Mouse (Mus musculus) urinary bladder, postnatal 14 days (tissue): ENCODE data around the gene Pusl1.

Experiments
- DNase-seq: peaks from one replicate; pipeline ENCODE4 v3.0.0; 2021; ENCODE audit warnings: low spot score

Pusl1 gene

DNA sequence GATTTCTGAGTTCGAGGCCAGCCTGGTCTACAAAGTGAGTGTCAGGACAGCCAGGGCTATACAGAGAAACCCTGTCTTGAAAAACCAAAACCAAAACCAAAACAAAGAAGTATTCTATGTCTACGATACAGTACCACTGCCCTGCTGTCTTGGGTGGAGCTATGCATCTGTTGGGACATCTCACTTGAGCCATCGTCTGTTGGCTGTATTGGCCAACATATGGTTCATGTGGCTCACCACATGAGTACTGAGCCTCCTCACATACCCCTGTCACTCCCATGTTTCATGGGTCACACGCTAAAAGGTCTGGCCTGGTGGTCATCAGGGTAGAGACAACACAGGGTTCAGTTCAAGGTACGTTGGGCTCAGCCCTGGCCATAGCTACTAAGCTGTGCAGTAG is 5.3 kb downstream of the Pusl1 start:
- DNase-seq, result no peak

DNA sequence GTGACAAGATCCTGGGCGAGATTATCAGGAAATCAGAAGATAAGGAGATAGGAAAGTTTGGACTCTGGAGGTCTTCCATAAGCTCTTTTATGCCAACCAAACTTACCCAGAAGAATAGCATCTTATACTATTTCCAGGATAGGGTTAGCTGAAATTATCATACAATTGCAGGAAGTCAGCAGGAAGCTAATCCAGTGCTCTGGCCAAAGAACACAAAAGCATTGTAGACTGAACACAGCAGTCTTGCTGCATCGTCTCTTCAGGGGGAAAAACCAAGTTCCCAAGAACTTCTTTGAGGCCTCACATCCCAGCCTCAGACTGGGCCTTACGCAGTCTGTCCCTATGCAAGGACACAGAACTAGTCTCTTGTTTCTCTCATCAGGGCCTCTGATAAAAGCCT is 8.0 kb downstream of the Pusl1 start:
- DNase-seq, result no peak

DNA sequence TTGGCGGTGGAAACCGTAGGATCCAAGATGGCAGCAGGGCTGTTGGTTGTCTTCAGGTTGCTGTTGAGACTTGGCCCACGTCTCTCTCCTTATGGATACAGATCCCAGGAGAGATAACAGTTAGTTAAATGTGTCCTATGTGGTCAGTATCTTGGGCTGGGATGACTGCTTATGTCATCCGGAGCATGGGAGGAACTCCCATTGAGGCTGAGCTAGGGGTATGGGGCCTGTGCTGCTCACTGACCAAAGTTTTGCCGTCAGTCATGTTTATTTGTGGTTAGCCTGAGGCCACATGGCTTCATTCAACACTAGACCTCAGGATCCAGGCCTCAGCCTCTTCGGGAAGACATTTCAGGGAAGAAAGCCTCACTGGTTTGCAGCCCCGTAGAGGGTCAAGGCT is 20.2 kb downstream of the Pusl1 start:
- DNase-seq, result no peak

DNA sequence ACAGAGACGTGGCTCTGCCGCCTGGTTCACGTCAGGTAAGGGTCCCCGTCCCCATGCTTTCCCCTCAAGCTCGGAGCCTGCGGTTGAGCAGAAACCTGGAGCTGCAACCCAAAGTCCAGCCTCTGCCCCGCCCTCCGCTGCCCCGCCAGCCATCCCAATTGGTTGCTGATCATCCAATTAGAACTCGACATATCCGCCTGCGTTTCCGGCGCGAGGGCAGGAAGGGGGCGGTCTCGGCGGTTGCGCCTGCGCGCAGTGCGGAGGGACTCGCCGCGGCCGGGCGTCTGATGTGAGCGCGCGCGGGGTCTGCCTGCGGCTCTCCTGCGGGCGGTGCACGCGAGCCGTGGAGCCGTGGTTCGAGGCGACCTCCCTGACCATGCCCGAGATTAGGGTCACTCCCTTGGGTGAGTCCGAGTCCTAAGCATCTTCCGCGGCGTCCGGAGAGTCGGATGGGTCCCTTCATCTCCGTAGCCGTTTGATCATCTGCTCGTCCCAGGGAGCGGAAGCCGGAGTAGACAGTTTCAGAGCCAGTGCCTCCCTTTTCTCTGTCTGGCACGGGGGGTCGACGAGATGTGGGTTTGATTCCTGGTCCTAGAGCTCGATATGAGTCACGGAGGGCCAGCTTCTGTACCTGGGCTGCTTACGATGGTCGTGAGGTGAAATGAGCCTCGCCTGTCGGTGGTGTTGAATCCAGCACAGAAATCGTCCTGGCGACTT is 22.1 kb downstream of the Pusl1 start, which contains the start of the genes Cptp and Ints11:
Cptp (minus strand) TSS at position 124 of the 717 bp plus-strand sequence.
Ints11 (plus strand) TSS at position 230 of the 717 bp plus-strand sequence.
- DNase-seq, result peak; percentile 96

DNA sequence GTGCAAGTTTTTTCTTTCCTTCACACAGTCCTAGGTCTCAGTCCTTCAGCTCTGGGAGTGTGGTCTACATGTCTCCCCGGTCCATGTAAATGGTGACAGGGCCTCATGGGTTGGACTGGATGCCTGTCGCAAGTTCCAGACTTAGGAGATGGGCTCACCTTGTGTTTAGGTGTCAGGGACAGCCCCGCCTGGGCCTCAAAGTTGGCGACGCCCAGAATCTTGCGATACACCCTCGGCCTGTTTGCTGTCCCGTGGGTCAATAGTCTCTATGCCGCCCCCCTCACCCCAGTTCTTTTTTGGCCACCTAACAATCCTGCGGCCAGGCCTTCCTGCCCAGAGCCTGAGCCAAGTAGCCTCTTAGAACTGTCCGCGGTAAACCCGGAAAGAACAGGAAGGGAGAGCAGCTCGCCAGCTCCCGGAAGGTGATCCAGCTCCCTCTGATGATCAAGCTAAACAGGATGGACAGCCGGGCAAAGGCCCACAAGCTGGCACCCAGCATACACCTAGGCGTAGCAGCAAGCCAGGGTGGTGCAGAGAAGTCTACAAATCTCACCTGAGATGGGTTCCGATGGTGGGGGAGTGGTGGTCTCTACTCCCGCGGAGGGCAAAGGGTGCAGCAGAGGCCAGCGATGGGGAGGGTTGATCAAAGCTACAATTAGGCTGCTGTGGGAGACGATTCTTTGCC is 22.8 kb downstream of the Pusl1 start:
- DNase-seq, result peak; percentile 62

DNA sequence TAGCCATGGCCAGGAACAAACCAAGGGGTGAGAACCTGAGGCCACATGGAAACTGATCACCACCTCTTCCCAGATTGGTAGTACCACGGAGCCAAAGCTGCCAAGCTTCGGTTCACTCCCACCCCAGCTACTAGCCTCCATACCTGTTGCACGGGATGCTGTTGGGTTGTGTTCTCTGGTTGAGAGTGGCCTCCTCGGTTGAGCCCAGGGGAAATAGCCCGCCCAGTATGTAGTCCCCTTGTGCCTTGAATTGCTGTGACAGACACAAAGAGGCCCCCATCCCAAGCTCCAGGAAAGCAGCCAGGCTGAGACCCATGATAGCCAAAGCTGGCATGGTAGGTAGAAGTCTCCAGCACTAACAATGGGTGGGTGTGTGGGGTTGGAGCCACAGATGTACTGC is 28.6 kb downstream of the Pusl1 start, which contains the start of gene Tas1r3:
Tas1r3 (minus strand) TSS at position 362 of the 400 bp plus-strand sequence.
- DNase-seq, result no peak

DNA sequence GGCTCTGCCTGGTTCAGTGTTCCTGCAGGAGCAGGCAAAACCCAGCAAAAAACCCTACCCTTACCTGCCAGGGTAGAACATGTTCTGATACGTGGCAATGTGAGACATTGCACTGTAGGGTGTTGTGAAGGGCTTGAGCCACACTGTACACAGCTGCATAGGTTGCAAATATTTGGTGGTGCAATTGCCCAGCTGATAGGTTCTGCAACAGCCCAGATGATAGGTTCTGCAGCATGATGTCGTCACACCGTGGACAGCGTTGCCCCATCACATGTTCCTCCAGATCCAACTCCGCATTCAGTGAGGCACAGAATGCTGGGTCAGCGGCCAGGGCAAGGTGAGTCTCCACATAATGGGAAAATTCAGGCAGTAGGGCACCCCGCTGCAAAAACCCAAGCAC is 29.8 kb downstream of the Pusl1 start:
- no peak for DNase-seq

DNA sequence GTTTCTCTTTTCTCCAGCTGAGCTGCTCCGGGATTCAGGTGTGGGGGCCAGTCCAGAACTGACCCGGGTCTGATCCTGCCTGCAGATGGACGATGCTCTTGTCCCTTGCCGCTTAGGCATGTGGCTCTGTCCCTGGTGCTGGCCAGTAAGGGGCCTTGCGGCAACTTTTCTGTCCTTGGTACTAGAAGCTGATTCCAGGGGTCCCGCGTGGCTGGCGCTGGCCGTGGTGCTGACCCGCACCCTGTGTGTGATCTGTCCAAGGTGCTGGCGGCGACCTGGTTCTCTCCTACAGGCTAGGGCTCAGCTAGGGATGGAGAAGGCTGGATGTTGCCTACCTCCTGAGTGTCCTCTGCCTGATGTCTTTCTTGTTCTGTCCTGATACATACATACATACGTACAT is 32.3 kb downstream of the Pusl1 start:
- no peak for DNase-seq

DNA sequence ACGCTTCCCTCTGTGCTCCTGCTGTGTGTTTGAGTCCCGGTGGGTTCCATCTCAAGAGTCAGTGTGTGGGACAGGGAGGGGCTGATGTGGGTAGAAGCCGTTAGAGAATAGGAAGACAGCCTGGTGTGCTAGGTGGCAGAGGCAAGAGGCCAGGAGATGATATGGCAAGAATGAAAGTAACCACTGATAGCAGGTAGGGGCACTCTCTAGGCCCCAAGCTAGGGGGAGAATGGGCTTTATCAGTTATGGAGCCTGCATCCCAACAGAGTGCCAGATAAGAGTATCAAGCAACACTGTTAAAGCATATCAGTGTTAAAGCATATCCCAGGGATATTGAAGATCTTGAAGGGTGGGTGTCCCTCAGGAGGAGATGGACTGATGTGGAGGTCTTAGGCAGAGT is 34.7 kb downstream of the Pusl1 start:
- no peak for DNase-seq

DNA sequence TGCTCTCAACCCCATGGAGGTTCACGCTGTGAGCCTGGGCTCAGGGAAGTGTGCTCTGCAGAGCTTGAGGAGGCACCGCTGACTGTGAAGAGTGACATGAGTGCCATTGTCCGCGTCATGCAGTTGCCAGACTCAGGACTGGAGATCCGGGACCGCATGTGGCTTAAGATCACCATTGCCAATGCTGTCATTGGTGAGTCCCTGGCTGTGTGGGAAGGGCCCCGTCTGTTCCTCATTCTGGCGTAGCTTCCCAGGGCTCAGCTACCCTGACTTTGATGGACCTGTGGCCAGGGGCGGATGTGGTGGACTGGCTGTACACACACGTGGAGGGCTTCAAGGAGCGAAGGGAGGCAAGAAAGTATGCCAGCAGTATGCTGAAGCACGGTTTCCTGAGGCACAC is 35.5 kb downstream of the Pusl1 start:
- DNase-seq, result no peak

DNA sequence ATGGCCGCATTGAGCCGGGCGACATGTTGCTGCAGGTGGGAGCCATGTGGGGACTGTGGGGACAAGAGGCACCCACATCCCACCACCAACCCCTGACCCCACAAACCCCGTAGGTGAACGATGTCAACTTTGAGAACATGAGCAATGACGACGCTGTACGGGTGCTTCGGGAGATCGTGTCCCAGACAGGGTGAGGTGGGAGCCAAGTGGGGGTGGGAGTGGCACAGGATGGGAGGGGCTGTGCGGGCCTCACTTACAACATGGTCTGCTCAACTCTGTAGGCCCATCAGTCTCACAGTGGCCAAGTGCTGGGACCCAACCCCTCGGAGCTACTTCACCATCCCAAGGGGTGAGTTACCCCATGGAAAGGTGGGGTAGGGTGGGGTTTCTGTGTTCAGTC is 36.6 kb downstream of the Pusl1 start:
- no peak for DNase-seq

DNA sequence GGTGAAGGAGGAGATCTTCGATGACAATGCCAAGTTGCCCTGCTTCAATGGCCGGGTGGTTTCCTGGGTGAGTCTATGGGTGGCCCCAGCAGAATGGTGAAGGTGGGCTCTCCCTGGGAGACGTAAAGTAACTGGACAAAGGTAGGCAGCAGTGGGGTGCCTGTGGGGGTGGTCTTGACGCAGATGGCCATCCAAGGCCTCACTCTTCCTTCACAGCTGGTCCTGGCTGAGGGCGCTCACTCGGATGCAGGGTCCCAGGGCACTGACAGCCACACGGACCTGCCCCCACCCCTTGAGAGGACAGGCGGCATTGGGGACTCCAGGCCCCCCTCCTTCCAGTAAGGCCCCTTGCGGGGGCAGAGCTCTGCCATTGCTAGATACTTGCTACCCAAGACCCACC is 38.2 kb downstream of the Pusl1 start:
- no peak for DNase-seq

DNA sequence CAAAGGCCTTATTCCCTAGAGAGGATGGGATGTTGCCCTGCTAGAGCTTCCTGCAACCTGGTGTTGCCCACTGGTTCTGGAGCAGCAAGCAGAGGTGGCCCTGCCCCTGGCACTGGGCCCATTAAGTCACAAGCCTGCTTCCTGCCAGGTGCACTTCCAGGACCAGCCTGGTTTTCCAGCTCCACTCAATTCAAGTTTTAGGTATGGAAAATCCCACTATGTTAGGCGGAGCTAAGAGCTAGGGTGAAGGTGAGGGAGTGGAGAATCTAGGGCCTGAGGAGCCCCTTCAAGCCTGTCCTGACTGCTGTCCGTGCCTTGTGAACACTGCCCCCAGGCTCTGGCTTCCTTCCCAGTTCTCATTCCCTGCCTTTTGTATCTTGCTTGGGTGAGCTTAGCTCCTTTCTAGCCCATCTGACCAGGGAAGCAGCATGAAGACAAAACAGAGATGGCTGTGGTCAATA is 39.6 kb downstream of the Pusl1 start:
- DNase-seq, result no peak

DNA sequence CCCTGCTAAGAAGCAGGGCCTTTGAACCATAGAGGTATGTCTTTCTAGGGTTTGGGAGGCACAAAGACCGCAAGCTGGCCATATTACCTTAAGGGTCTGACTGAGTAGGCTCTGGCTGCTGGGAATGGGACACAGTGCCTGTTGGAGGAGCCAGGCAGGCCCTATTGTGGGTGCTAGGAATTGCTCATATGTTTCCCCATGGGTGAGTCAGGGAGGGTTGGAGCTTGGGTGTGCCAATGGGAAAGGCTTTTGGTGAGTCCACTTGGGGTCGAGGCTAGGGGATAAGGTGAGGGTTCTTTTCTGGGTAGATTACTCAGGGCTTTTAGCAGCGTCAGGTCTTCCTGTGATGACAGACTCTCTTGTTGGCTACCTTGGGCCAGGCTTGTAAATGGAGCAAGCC is 40.2 kb downstream of the Pusl1 start:
- DNase-seq, result no peak

DNA sequence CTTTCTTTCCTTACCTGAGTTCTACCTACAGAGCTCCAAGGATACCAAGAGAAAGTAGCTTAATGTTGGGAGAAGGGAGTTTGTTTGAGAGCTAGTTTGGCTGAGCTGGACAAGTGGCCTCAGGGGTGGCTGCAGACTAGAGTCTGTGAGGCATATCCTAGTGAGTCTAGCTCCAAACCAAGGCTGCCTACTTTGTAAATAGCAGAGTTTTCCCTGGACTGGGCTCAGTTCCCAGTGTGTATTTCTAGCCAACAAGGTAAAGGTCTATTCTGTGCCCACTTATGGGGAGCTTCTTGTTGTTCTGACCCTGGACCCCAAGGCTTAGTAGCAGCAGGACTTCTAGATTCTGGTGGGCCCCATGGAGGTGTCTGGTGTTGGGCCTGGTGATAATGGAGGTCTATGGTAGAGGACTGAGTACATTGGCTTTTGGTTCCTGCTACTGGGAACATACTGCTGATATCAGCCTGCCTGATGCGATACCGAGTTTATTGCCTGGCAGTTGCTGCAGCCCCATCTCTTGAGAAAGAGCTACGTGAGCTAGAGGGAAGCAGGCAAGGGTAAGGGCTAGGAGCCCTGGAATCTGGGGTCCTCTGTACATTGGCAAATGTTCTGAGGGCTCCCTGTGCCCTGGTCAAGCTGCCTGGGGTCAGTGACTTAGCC is 41.7 kb downstream of the Pusl1 start:
- no peak for DNase-seq

DNA sequence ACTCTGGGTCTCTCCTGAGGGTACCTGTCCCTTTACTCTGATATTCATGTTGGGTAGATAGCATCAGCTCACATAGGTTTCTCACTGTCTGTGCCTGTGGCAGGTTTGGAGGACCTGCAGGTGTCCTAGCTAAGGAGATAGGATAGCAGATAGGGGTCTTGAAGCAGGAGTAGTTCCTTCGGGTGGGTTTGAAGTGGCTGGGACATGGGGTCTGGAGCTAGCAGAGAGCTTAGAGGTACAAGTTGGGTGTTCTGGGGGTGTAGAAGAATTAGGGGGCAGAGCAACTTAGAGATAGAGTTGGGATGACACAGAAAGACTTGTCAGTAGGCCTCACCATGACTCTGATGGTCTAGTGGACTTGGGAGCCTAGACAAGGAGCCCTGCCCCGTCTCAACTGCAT is 42.2 kb downstream of the Pusl1 start:
- DNase-seq, result no peak

DNA sequence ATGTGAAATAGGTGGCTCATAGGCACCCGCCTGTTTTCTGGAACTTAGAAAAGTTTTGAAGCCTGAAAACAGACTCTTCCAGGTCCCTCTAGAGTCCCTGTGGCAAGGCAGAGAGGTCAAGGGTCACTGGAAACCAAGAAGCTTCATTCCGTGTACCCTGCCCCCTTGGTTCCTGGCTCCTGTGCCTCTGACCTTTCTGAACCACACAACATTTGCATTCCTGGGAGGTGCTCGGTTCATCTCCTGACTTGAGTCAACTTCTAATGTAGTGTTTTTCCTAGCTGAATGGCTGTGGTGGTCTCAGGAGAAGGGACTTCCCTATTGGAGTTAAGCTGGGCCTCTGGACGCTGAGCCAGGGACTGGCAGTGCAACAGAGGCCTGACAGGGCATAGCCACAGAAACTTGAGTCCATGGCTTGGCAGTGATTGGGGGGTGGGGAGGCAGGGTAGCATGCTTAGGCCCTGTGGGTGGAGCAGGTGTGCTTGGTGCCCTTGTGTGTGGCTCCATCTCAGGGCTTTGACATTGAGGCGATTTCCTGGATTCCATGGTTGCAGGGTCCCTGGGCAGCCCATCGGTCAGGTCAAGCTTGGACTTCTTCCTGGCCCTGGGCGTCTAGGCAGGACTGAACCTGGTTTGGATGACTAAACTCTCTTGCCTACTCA is 43.0 kb downstream of the Pusl1 start:
- DNase-seq, result no peak

DNA sequence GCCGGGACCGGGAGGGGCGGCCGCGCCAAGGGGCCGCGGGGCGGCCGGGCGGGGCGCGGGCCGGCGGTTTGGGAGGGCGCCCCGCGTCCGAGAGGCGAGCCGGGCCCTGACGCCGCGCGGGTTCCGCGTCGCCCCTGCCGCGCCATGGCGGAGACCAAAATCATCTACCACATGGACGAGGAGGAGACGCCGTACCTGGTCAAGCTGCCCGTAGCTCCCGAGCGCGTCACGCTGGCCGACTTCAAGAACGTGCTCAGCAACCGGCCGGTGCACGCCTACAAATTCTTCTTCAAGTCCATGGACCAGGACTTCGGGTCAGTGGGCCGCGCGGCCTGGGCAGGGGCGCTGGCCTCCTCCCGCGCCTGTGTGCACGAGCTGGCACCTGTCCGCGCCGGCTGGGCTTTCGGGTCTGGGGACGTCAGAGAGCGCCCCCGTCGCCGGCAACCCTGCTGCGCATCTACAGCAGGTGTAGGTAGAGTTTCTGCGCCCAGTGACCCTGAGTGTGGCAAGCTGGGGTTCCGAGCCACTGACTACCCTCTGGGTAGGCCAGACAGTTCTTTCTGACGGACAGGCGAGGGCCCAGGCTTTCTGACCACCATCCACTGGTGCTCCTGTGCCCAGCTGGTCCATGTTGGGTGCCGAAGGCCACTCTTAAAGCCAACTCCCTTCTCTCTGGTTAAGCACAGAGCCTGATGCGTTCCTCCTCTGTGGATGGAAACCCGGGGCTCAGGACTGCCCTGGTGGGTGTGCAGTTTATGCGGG is 43.8 kb downstream of the Pusl1 start:
- peak; percentile 57 for DNase-seq

DNA sequence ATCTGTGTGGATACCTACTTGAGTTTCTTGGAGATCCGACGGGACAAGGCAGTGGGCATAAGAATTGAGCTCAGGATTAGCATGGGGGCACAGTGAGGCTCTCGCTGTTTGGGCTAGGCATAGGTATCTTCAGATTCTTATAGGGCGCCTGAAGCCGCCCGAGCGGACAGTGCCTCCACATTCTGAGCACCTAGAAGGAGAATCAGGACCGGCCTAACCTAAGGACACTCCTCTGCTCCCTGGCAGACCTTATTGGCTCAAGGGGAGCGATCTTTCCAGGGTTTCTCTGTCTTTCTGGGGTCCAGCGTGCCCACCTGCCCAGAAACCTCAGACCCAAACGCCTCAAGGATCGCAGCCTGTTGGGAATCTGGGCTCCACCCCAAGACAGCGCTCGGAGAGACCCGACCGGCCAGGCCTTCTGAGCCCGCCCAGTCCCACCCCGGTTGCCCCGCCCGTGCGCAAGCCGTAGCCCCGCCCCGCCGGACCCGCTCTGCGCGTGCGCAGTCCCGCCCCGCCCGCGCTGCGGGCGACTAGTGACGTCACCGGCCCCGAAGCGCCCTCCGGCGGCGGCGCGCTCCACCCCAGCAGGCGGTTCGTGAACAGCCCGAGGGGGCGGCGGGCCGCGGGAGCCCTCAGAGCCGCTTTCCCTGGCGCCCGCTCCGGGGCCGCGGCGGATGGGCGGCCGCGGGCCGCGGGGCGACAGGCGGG is 44.6 kb downstream of the Pusl1 start, which contains the start of gene Dvl1:
Dvl1 (plus strand) TSS at position 532 of the 708 bp plus-strand sequence.
- peak; percentile 93 for DNase-seq

DNA sequence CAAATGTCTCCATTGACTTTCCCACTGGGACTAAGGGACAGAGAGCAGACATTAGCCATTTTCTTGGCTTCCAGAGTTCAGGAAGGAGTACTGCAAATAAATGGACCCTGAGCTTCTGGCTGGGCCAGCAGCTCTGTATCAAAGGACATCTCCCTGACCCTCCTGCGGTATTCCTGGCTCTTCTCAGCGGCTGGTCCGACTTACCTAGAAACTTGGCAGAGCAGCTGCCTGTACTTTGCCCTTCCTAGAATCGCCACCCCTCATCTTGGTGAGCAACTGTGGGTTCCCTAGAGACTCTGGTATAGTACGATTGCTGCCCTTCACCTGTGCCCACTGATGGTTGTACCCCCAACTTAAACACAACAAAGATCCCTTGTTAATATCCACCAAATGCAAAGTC is 48.4 kb downstream of the Pusl1 start:
- DNase-seq, result no peak
